In genomic region chr4:107127901-107128669, GRCm38 (mm10) we compare ENCODE assay signal across 9 mouse cellular contexts. TPM values are rescaled to one million over a fixed set of nuclear protein-coding genes. Genes with fewer than 3 reads are reported as not detected.
DNase-seq lines count a peak whose midpoint lies in the region; ATAC-seq and TF ChIP-seq lines count a peak whose summit lies in the region.
"Had no signal": no experiment of that assay in that cellular context is flagged by ENCODE, and none has a peak within 500 bp of the region (broad histone marks: within the 10 kb centered on the region; RNA-seq: fewer than 3 reads in every experiment).

No protein-coding gene starts in this region.

- peak; percentile 44; the same call in 1 of the 2 replicates for ATAC-seq in hindbrain, embryonic 13.5 days (ENCODE audit: low FRiP score)

- H3K4me3 ChIP-seq in hindbrain, embryonic 13.5 days = no peak overlapping the region
- no peak overlapping the region for H3K4me3 ChIP-seq in gastrocnemius, adult 2 months
- no peak overlapping the region for H3K4me3 ChIP-seq in heart, adult 2 months

- peaks cover 9% of the 10 kb centered on the region; the same call in 1 of the 2 replicates for H3K27me3 ChIP-seq in hindbrain, embryonic 13.5 days
- no peaks in the 10 kb centered on the region for H3K27me3 ChIP-seq in heart, adult 2 months (ENCODE audit: control insufficient read depth, insufficient read depth, low read length)

- intact Hi-C loops in gastrocnemius, adult 2 months (cut with DNase I) = no loop called here
- intact Hi-C loops in heart, adult 2 months (cut with DNase I) = no loop called here

- no peak for TF ChIP-seq CTCF in brain, embryonic 14.5 days (IDR thresholded peaks at IDR 0.05; ENCODE audit: borderline replicate concordance, extremely low read depth, insufficient read depth, insufficient read length)
- no peak for TF ChIP-seq CTCF in gastrocnemius, adult 2 months (IDR thresholded peaks at IDR 0.05)
- TF ChIP-seq CTCF in heart, adult 2 months (IDR thresholded peaks at IDR 0.05) = no peak

- DNase-seq in brain, embryonic 14.5 days (ENCODE audit: low read depth) = peak; percentile 88
- peak; percentile 76 to 84 for DNase-seq in cerebellum, postnatal 10 days
- DNase-seq in neural tube, embryonic 10.5 days (ENCODE audit: extremely low spot score, low spot score) = peak; percentile 50
- no peak for DNase-seq in gastrocnemius, adult 2 months
- no peak for DNase-seq in urinary bladder, postnatal 4 days (ENCODE audit: low spot score in 2 of 2)
- DNase-seq in heart, adult 2 months = no peak
- DNase-seq: gastrocnemius, postnatal 25 days had no signal

- H3K27ac ChIP-seq in hindbrain, embryonic 13.5 days = peak overlapping the region; percentile 45; the same call in 1 of the 2 replicates
- H3K27ac ChIP-seq in gastrocnemius, adult 2 months = no peak overlapping the region
- H3K27ac ChIP-seq in heart, adult 2 months = no peak overlapping the region

- no peaks in the 10 kb centered on the region for H3K79me2 ChIP-seq in heart, adult 2 months (replicated peaks; ENCODE audit: control insufficient read depth, insufficient read depth, low read length)

- no peak for TF ChIP-seq EP300 in heart, adult 2 months (IDR thresholded peaks at IDR 0.05; ENCODE audit: insufficient read depth, low read depth, low read length)

- no peak overlapping the region for H3K4me2 ChIP-seq in hindbrain, embryonic 13.5 days

- TF ChIP-seq POLR2A in brain, embryonic 14.5 days (IDR thresholded peaks at IDR 0.05; ENCODE audit: borderline replicate concordance, extremely low read depth, insufficient read depth, insufficient read length, poor library complexity, severe bottlenecking) = no peak
- TF ChIP-seq POLR2A in heart, adult 2 months (IDR thresholded peaks at IDR 0.05; ENCODE audit: insufficient read depth, low read depth, low read length) = no peak

- H3K9me3 ChIP-seq in hindbrain, embryonic 13.5 days = no peaks in the 10 kb centered on the region

- no peak overlapping the region for H3K9ac ChIP-seq in hindbrain, embryonic 13.5 days
- H3K9ac ChIP-seq in heart, adult 2 months (ENCODE audit: low read depth, low read length) = no peak overlapping the region

- H3K36me3 ChIP-seq in hindbrain, embryonic 13.5 days = no peaks in the 10 kb centered on the region
- H3K36me3 ChIP-seq in heart, adult 2 months (ENCODE audit: control insufficient read depth, insufficient read depth, low read length) = no peaks in the 10 kb centered on the region

- 16% methylated on average over 13 of the region's 13 CpGs for WGBS in hindbrain, embryonic 13.5 days
- WGBS in heart, adult 2 months = 74% methylated on average over 13 of the region's 13 CpGs

- peaks cover 41% of the 10 kb centered on the region for H3K4me1 ChIP-seq in hindbrain, embryonic 13.5 days (replicated peaks)
- H3K4me1 ChIP-seq in heart, adult 2 months (ENCODE audit: control insufficient read depth, insufficient read depth, low read length) = no peaks in the 10 kb centered on the region

RNA-seq across cellular contexts. Expression of gene Cdcp2, which starts 31.4 kb away (rescaled TPM):
- polyA plus RNA-seq in brain, embryonic 14.5 days (2012; rRNA removed) = 0.03 and 0.08 TPM in 2 replicates
- polyA plus RNA-seq in hindbrain, embryonic 13.5 days (2015; fragmentation: Nextera tagmentation; extraction: Ambion mirVana) = 0.06 TPM in 1 of 2 replicates, not detected in the other
- total RNA-seq in gastrocnemius, adult 2 months (2021) = not detected
- not detected for total RNA-seq in heart, adult 2 months (2021)
- not detected in 2 replicates for polyA plus RNA-seq in heart, adult 2 months (2012; rRNA removed)
- total RNA-seq: gastrocnemius, postnatal 25 days; layer of hippocampus, postnatal 25 days had no signal

RNA-seq across cellular contexts. Expression of gene Tmem59, which starts 50.1 kb away (rescaled TPM):
- 183 and 194 TPM in 2 replicates for polyA plus RNA-seq in brain, embryonic 14.5 days (2012; rRNA removed)
- 410 and 431 TPM in 2 replicates for polyA plus RNA-seq in hindbrain, embryonic 13.5 days (2015; fragmentation: Nextera tagmentation; extraction: Ambion mirVana)
- 10 to 100 TPM; 68.2 to 84.3 TPM for total RNA-seq in gastrocnemius, adult 2 months (2021)
- 100 to 1,000 TPM; 132 to 141 TPM for total RNA-seq in heart, adult 2 months (2021)
- 139 and 212 TPM in 2 replicates for polyA plus RNA-seq in heart, adult 2 months (2012; rRNA removed)

RNA-seq across cellular contexts. Expression of gene Tceanc2, which starts 50.8 kb away (rescaled TPM):
- 14.0 and 14.2 TPM in 2 replicates for polyA plus RNA-seq in brain, embryonic 14.5 days (2012; rRNA removed)
- polyA plus RNA-seq in hindbrain, embryonic 13.5 days (2015; fragmentation: Nextera tagmentation; extraction: Ambion mirVana) = 25.2 and 26.1 TPM in 2 replicates
- 10 to 100 TPM; 12.6 to 13.2 TPM for total RNA-seq in gastrocnemius, adult 2 months (2021)
- total RNA-seq in heart, adult 2 months (2021) = 10 to 100 TPM; 10.1 to 14.7 TPM
- polyA plus RNA-seq in heart, adult 2 months (2012; rRNA removed) = 3.3 and 4.0 TPM in 2 replicates

Comparison
In these comparisons a context has a peak if more than half of its experiments do, and no peak if none do; other contexts are left out.
1. DNase-seq: peak in brain, embryonic 14.5 days (single experiment), cerebellum, postnatal 10 days (2 of 2) and neural tube, embryonic 10.5 days (single experiment); none in gastrocnemius, adult 2 months (single experiment), urinary bladder, postnatal 4 days (0 of 2) and heart, adult 2 months (0 of 2).